Mouse (Mus musculus): Measurements from ENCODE around the gene Nsf. TPM values are rescaled to one million over a fixed set of nuclear protein-coding genes. Genes with fewer than 3 reads are reported as not detected.

The Nsf gene
- polyA plus RNA-seq, 1 experiment, result 131 TPM

GRCm38 (mm10) chr11:103859933-103860610, 93.8 kb downstream of the Nsf start:
- TF ChIP-seq POLR2A (IDR thresholded peaks at IDR 0.05; ENCODE audit: borderline replicate concordance, extremely low read depth, insufficient read depth, insufficient read length, poor library complexity, severe bottlenecking) (no peak), CTCF (IDR thresholded peaks at IDR 0.05; ENCODE audit: borderline replicate concordance, extremely low read depth, insufficient read depth, insufficient read length) (no peak)
- DNase-seq (ENCODE audit: low read depth), result peak; percentile 28

GRCm38 (mm10) chr11:103858760-103859159, 95.1 kb downstream of the Nsf start:
- DNase-seq (ENCODE audit: low read depth), result no peak
- TF ChIP-seq CTCF (IDR thresholded peaks at IDR 0.05; ENCODE audit: borderline replicate concordance, extremely low read depth, insufficient read depth, insufficient read length) (no peak), POLR2A (IDR thresholded peaks at IDR 0.05; ENCODE audit: borderline replicate concordance, extremely low read depth, insufficient read depth, insufficient read length, poor library complexity, severe bottlenecking) (no peak)

DNA sequence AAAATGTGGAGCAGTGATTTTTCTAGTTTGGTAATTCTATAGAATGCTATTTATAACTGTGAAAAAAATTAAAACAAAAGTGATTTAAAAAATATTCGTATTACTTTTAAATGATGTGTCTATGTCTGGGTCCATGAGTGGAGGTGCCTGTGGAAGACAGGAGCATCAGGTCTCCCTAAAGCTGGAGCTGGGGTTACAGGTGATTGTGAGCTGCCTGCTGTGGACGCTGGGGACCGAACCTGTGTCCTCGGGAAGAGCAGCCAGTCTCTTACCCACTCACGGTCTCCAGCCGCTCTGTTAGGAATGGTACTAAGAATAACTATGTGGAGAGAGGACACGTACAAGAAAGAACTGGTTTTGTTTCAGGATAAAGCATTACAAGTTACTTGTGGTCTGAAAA, 97.2 kb downstream of the Nsf start:
- TF ChIP-seq CTCF (IDR thresholded peaks at IDR 0.05; ENCODE audit: borderline replicate concordance, extremely low read depth, insufficient read depth, insufficient read length) (no peak), POLR2A (IDR thresholded peaks at IDR 0.05; ENCODE audit: borderline replicate concordance, extremely low read depth, insufficient read depth, insufficient read length, poor library complexity, severe bottlenecking) (no peak)
- no peak for DNase-seq (ENCODE audit: low read depth)

DNA sequence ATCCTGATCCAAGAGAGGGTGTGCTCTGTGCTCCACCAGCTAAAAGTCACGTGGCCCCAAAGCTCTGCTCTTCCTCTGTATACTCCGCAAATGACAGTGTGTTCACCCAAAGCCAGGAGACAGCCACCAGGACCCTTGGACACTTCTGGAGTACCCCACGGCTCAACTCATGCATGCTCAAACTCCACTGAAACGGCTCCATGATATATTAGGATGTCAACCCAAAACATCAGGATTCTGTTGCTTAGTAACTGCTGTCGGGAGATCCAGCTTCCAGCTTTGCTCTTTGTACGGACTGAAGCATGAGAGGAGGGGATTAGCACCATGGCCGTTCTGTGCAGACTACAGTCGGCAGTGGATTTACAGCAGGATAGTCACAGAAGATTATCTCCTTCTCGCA, 99.6 kb downstream of the Nsf start:
- TF ChIP-seq POLR2A (IDR thresholded peaks at IDR 0.05; ENCODE audit: borderline replicate concordance, extremely low read depth, insufficient read depth, insufficient read length, poor library complexity, severe bottlenecking), result no peak
- no peak for TF ChIP-seq CTCF (IDR thresholded peaks at IDR 0.05; ENCODE audit: borderline replicate concordance, extremely low read depth, insufficient read depth, insufficient read length)
- peak; percentile 83 for DNase-seq (ENCODE audit: low read depth)

- DNase-seq (ENCODE audit: low read depth), result peak; percentile 65
- TF ChIP-seq POLR2A (IDR thresholded peaks at IDR 0.05; ENCODE audit: borderline replicate concordance, extremely low read depth, insufficient read depth, insufficient read length, poor library complexity, severe bottlenecking), result no peak
- TF ChIP-seq CTCF (IDR thresholded peaks at IDR 0.05; ENCODE audit: borderline replicate concordance, extremely low read depth, insufficient read depth, insufficient read length), result no peak
These were observed 100.5 kb downstream of the Nsf start for GRCm38 (mm10) chr11:103853284-103853920.

DNA sequence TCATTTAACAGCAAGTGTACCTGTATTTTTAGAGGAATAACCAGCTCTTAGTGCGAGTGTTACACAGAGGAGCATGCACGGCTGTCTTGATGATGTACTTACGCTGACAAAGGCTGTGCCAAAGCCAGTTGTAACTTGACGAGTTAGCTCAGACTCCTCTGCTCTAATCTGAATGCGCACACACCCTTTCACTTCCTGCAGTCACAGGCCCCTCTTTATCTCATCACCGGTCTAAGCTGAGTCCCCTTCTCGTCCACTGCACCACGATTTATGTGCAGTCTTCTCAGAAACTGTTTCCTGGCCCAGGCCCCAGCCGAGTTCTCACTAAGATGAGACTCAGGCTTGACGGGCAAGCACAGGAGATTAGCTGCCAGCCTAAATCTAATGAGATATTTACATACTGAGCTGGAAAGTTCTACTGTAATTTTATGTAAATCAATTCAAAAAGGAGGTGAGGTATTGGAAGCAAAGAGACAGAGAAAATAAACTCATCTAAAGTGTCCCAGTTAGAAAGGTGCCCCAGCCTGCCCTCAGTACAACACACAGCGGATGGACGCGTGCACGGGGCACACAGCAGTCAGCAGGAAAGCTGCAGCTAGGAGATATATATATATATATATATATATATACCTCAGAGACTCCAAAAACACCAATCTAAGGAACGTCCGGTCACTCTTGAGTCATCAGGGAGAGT, 101.1 kb downstream of the Nsf start:
- no peak for TF ChIP-seq POLR2A (IDR thresholded peaks at IDR 0.05; ENCODE audit: borderline replicate concordance, extremely low read depth, insufficient read depth, insufficient read length, poor library complexity, severe bottlenecking)
- TF ChIP-seq CTCF (IDR thresholded peaks at IDR 0.05; ENCODE audit: borderline replicate concordance, extremely low read depth, insufficient read depth, insufficient read length), result no peak
- DNase-seq (ENCODE audit: low read depth), result peak; percentile 73

GRCm38 (mm10) chr11:103848287-103848686, 105.6 kb downstream of the Nsf start:
- no peak for TF ChIP-seq POLR2A (IDR thresholded peaks at IDR 0.05; ENCODE audit: borderline replicate concordance, extremely low read depth, insufficient read depth, insufficient read length, poor library complexity, severe bottlenecking)
- no peak for TF ChIP-seq CTCF (IDR thresholded peaks at IDR 0.05; ENCODE audit: borderline replicate concordance, extremely low read depth, insufficient read depth, insufficient read length)

GRCm38 (mm10) chr11:103840834-103841233, 113.0 kb downstream of the Nsf start:
- TF ChIP-seq POLR2A (IDR thresholded peaks at IDR 0.05; ENCODE audit: borderline replicate concordance, extremely low read depth, insufficient read depth, insufficient read length, poor library complexity, severe bottlenecking) (no peak), CTCF (IDR thresholded peaks at IDR 0.05; ENCODE audit: borderline replicate concordance, extremely low read depth, insufficient read depth, insufficient read length) (no peak)
- peak; percentile 95 for DNase-seq (ENCODE audit: low read depth)

More at GRCm38 (mm10) chr11:103848287-103848686, 105.6 kb downstream of the Nsf start:
- DNase-seq (ENCODE audit: low read depth), result no peak

GRCm38 (mm10) chr11:103838955-103839354, 114.9 kb downstream of the Nsf start:
- TF ChIP-seq CTCF (IDR thresholded peaks at IDR 0.05; ENCODE audit: borderline replicate concordance, extremely low read depth, insufficient read depth, insufficient read length) (no peak), POLR2A (IDR thresholded peaks at IDR 0.05; ENCODE audit: borderline replicate concordance, extremely low read depth, insufficient read depth, insufficient read length, poor library complexity, severe bottlenecking) (no peak)

DNA sequence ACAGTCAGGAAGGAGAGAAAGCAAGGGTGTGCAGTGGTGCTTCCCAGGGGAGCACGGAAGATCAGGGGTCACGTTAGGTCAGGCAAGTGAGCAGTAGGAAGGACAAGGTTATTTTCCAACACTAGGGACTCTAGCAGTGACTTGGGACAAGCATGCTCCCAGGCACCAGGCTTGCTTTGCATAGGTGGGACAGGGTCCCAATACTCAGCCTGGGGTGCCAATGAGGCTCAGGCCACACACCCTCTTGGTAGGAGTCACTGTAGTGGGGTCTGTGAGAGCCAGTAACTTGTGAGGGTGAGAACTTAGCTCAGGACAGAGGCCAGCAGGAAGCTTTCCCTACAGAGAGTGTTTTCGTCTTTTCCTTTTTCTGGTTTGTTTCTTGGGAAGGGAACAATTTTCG, 121.5 kb downstream of the Nsf start:
- DNase-seq (ENCODE audit: low read depth), result no peak
- TF ChIP-seq POLR2A (IDR thresholded peaks at IDR 0.05; ENCODE audit: borderline replicate concordance, extremely low read depth, insufficient read depth, insufficient read length, poor library complexity, severe bottlenecking) (no peak), CTCF (IDR thresholded peaks at IDR 0.05; ENCODE audit: borderline replicate concordance, extremely low read depth, insufficient read depth, insufficient read length) (no peak)

More at GRCm38 (mm10) chr11:103838955-103839354, 114.9 kb downstream of the Nsf start:
- DNase-seq (ENCODE audit: low read depth), result no peak

DNA sequence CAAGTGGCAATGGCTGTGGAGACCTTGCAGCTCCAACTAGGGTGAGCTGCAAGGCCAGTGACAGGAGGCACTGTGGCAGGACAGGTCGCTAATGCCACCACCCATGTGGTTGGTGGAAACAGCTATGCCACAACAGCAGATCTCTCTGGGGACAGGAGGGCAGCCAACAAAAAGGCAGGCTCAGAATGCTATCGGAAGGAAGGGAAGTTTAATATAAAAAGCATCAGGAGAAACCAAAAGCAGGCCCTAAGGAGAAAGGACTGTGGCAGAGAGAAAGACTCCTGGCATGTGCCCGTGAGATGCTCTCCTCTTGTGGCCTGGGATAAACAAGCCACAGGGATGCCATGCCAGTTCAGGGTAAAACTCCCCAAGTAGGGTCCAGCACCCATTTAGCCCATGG, 122.1 kb downstream of the Nsf start:
- TF ChIP-seq POLR2A (IDR thresholded peaks at IDR 0.05; ENCODE audit: borderline replicate concordance, extremely low read depth, insufficient read depth, insufficient read length, poor library complexity, severe bottlenecking) (no peak), CTCF (IDR thresholded peaks at IDR 0.05; ENCODE audit: borderline replicate concordance, extremely low read depth, insufficient read depth, insufficient read length) (no peak)
- DNase-seq (ENCODE audit: low read depth), result no peak

Data from brain, embryonic 14.5 days (tissue).